Comparison of ENCODE assay signal across 8 mouse cellular contexts in genomic region chr2:91682850-91683249, GRCm38 (mm10). TPM values are rescaled to one million over a fixed set of nuclear protein-coding genes. Genes with fewer than 3 reads are reported as not detected.
DNase-seq lines count a peak whose midpoint lies in the region; ATAC-seq and TF ChIP-seq lines count a peak whose summit lies in the region.

No protein-coding gene starts in this region.

- H3K9ac ChIP-seq in kidney, embryonic 14.5 days (ENCODE audit: low read depth, low read length) = no peak overlapping the region
- no peak overlapping the region for H3K9ac ChIP-seq in hindbrain, embryonic 14.5 days
- H3K9ac ChIP-seq in limb, embryonic 15.5 days = no peak overlapping the region

- peak; percentile 51 for DNase-seq in kidney, adult 2 months
- peak; percentile 63 for DNase-seq in MN1 (ENCODE audit: low spot score)
- peak; percentile 34 to 60 for DNase-seq in cerebellum, postnatal 25 days
- peak; percentile 38 for DNase-seq in hindbrain, embryonic 14.5 days (ENCODE audit: low spot score)
- peak; percentile 70 to 81 for DNase-seq in right cerebral cortex, postnatal 10 days (ENCODE audit: low spot score in 2 of 2)
- no peak for DNase-seq in spleen, adult 18-20 months

- no peak overlapping the region for H3K4me2 ChIP-seq in kidney, embryonic 14.5 days (replicated peaks; ENCODE audit: low read depth, low read length)
- H3K4me2 ChIP-seq in hindbrain, embryonic 14.5 days (replicated peaks) = no peak overlapping the region
- H3K4me2 ChIP-seq in limb, embryonic 15.5 days = no peak overlapping the region

- no peaks in the 10 kb centered on the region for H3K9me3 ChIP-seq in kidney, embryonic 14.5 days (ENCODE audit: control insufficient read depth, low read length)
- H3K9me3 ChIP-seq in hindbrain, embryonic 14.5 days (ENCODE audit: control insufficient read depth, low read length) = no peaks in the 10 kb centered on the region
- H3K9me3 ChIP-seq in limb, embryonic 15.5 days = no peaks in the 10 kb centered on the region

- H3K27me3 ChIP-seq in kidney, adult 2 months (replicated peaks; ENCODE audit: control insufficient read depth, insufficient read depth, low read length) = no peaks in the 10 kb centered on the region
- no peaks in the 10 kb centered on the region for H3K27me3 ChIP-seq in kidney, embryonic 14.5 days (ENCODE audit: control insufficient read depth, insufficient read depth, low read length)
- H3K27me3 ChIP-seq in hindbrain, embryonic 14.5 days (ENCODE audit: control insufficient read depth, insufficient read depth, low read length) = no peaks in the 10 kb centered on the region
- no peaks in the 10 kb centered on the region for H3K27me3 ChIP-seq in limb, embryonic 15.5 days

- peak; percentile 39; the same call in 1 of the 2 replicates for TF ChIP-seq CTCF in kidney, adult 2 months (conservative IDR thresholded peaks at IDR 0.05; ENCODE audit: insufficient read depth, insufficient read length, low read depth, low read length)

- peaks cover 7% of the 10 kb centered on the region for H3K36me3 ChIP-seq in kidney, adult 2 months (ENCODE audit: control insufficient read depth, insufficient read depth, low read length)
- H3K36me3 ChIP-seq in kidney, embryonic 14.5 days (ENCODE audit: control insufficient read depth, insufficient read depth, low read length) = peaks cover 47% of the 10 kb centered on the region
- peaks cover 92% of the 10 kb centered on the region for H3K36me3 ChIP-seq in hindbrain, embryonic 14.5 days (replicated peaks; ENCODE audit: control insufficient read depth, insufficient read depth)
- H3K36me3 ChIP-seq in limb, embryonic 15.5 days = peaks cover 82% of the 10 kb centered on the region

- H3K27ac ChIP-seq in kidney, adult 2 months (ENCODE audit: insufficient read depth, low read depth, low read length) = no peak overlapping the region
- H3K27ac ChIP-seq in kidney, embryonic 14.5 days (ENCODE audit: low read depth, low read length) = no peak overlapping the region
- no peak overlapping the region for H3K27ac ChIP-seq in hindbrain, embryonic 14.5 days
- H3K27ac ChIP-seq in limb, embryonic 15.5 days = peak overlapping the region; percentile 1; the same call in 1 of the 2 replicates

- TF ChIP-seq POLR2A in kidney, adult 2 months (IDR thresholded peaks at IDR 0.05; ENCODE audit: low read depth, low read length) = no peak

- no peak for ATAC-seq in kidney, embryonic 14.5 days (ENCODE audit: low FRiP score, low TSS enrichment)
- no peak for ATAC-seq in hindbrain, embryonic 14.5 days (ENCODE audit: low FRiP score)
- no peak for ATAC-seq in limb, embryonic 15.5 days (ENCODE audit: insufficient number of reproducible peaks, low FRiP score, low TSS enrichment, low read depth)

- H3K4me1 ChIP-seq in kidney, adult 2 months (ENCODE audit: control insufficient read depth, insufficient read depth, low read length) = no peaks in the 10 kb centered on the region; the same call in 1 of the 2 replicates
- no peaks in the 10 kb centered on the region for H3K4me1 ChIP-seq in kidney, embryonic 14.5 days (ENCODE audit: control insufficient read depth, insufficient read depth, low read length)
- H3K4me1 ChIP-seq in hindbrain, embryonic 14.5 days (replicated peaks; ENCODE audit: control insufficient read depth, insufficient read depth, low read length) = no peaks in the 10 kb centered on the region
- no peaks in the 10 kb centered on the region for H3K4me1 ChIP-seq in limb, embryonic 15.5 days

- no peak overlapping the region for H3K4me3 ChIP-seq in kidney, adult 2 months (ENCODE audit: insufficient read depth, low read depth, low read length)
- no peak overlapping the region for H3K4me3 ChIP-seq in kidney, embryonic 14.5 days (ENCODE audit: low read length)
- no peak overlapping the region for H3K4me3 ChIP-seq in hindbrain, embryonic 14.5 days (replicated peaks; ENCODE audit: low read length)
- no peak overlapping the region for H3K4me3 ChIP-seq in limb, embryonic 15.5 days

- WGBS in kidney, adult 2 months = 55% methylated on average over 4 of the region's 4 CpGs
- 33% methylated on average over 4 of the region's 4 CpGs for WGBS in kidney, embryonic 14.5 days
- WGBS in hindbrain, embryonic 14.5 days = 57% methylated on average over 4 of the region's 4 CpGs
- WGBS in limb, embryonic 15.5 days = 49% methylated on average over 4 of the region's 4 CpGs

RNA-seq across cellular contexts. Expression of gene Atg13, which starts 27.5 kb away (rescaled TPM):
- 32.5 and 34.2 TPM in 2 replicates for polyA plus RNA-seq in kidney, adult 2 months (2012; rRNA removed)
- 18.4 and 26.6 TPM in 2 replicates for polyA plus RNA-seq in kidney, embryonic 14.5 days (2014; fragmentation: Nextera tagmentation; extraction: Ambion mirVana)
- 36.7 and 43.4 TPM in 2 replicates for polyA plus RNA-seq in hindbrain, embryonic 14.5 days (2014; fragmentation: Nextera tagmentation; extraction: Ambion mirVana)
- polyA plus RNA-seq in limb, embryonic 15.5 days (2015; fragmentation: Nextera tagmentation; extraction: Ambion mirVana) = 32.3 and 33.7 TPM in 2 replicates

RNA-seq across cellular contexts. Expression of gene Harbi1, which starts 27.8 kb away (rescaled TPM):
- polyA plus RNA-seq in kidney, adult 2 months (2012; rRNA removed) = 4.6 and 6.1 TPM in 2 replicates
- 13.3 and 21.2 TPM in 2 replicates for polyA plus RNA-seq in kidney, embryonic 14.5 days (2014; fragmentation: Nextera tagmentation; extraction: Ambion mirVana)
- 16.7 and 19.1 TPM in 2 replicates for polyA plus RNA-seq in hindbrain, embryonic 14.5 days (2014; fragmentation: Nextera tagmentation; extraction: Ambion mirVana)
- 20.9 and 21.9 TPM in 2 replicates for polyA plus RNA-seq in limb, embryonic 15.5 days (2015; fragmentation: Nextera tagmentation; extraction: Ambion mirVana)

RNA-seq across cellular contexts. Expression of gene Arhgap1, which starts 33.2 kb away (rescaled TPM):
- 90.2 and 91.6 TPM in 2 replicates for polyA plus RNA-seq in kidney, adult 2 months (2012; rRNA removed)
- polyA plus RNA-seq in kidney, embryonic 14.5 days (2014; fragmentation: Nextera tagmentation; extraction: Ambion mirVana) = 86.9 and 119 TPM in 2 replicates
- 88.3 and 89.8 TPM in 2 replicates for polyA plus RNA-seq in hindbrain, embryonic 14.5 days (2014; fragmentation: Nextera tagmentation; extraction: Ambion mirVana)
- polyA plus RNA-seq in limb, embryonic 15.5 days (2015; fragmentation: Nextera tagmentation; extraction: Ambion mirVana) = 129 and 139 TPM in 2 replicates

RNA-seq across cellular contexts. Expression of gene Zfp408, which starts 33.3 kb away (rescaled TPM):
- 8.4 and 10.0 TPM in 2 replicates for polyA plus RNA-seq in kidney, adult 2 months (2012; rRNA removed)
- polyA plus RNA-seq in kidney, embryonic 14.5 days (2014; fragmentation: Nextera tagmentation; extraction: Ambion mirVana) = 7.4 and 12.5 TPM in 2 replicates
- polyA plus RNA-seq in hindbrain, embryonic 14.5 days (2014; fragmentation: Nextera tagmentation; extraction: Ambion mirVana) = 4.8 and 8.5 TPM in 2 replicates
- 10.4 and 12.7 TPM in 2 replicates for polyA plus RNA-seq in limb, embryonic 15.5 days (2015; fragmentation: Nextera tagmentation; extraction: Ambion mirVana)

RNA-seq across cellular contexts. Expression of gene F2, which starts 46.6 kb away (rescaled TPM):
- polyA plus RNA-seq in kidney, adult 2 months (2012; rRNA removed) = 0.06 and 0.18 TPM in 2 replicates
- 0.13 TPM in 1 of 2 replicates, not detected in the other for polyA plus RNA-seq in kidney, embryonic 14.5 days (2014; fragmentation: Nextera tagmentation; extraction: Ambion mirVana)
- 0.09 and 0.12 TPM in 2 replicates for polyA plus RNA-seq in hindbrain, embryonic 14.5 days (2014; fragmentation: Nextera tagmentation; extraction: Ambion mirVana)
- polyA plus RNA-seq in limb, embryonic 15.5 days (2015; fragmentation: Nextera tagmentation; extraction: Ambion mirVana) = 1.8 and 2.2 TPM in 2 replicates

Comparison
In these comparisons a context has a peak if more than half of its experiments do, and no peak if none do; other contexts are left out.
1. DNase-seq: peak in kidney, adult 2 months (single experiment), MN1 (single experiment), cerebellum, postnatal 25 days (2 of 2), hindbrain, embryonic 14.5 days (single experiment) and right cerebral cortex, postnatal 10 days (2 of 2); none in spleen, adult 18-20 months (0 of 2).